Mouse (Mus musculus) neural tube, embryonic 14.5 days (tissue): ENCODE data around the gene Ubash3a. TPM values are rescaled to one million over a fixed set of nuclear protein-coding genes. Genes with fewer than 3 reads are reported as not detected.

ENCODE experiments used
- ATAC-seq: fragments of 200-750 bp; cut with Nextera tagmentation; 2 replicates; pipeline ENCODE4 v1.8.0; 2017; ENCODE audit warnings: low read depth, mild to moderate bottlenecking, moderate TSS enrichment, moderate library complexity
- H3K27ac ChIP-seq: fragments of 300-500 bp; sonication (generic); 2 replicates; pipeline ENCODE4 v1.5.1; 2014; ENCODE audit warnings: low read depth, mild to moderate bottlenecking, control low read depth, low read length, moderate library complexity, mixed read lengths
- H3K27me3 ChIP-seq: fragments of 300-500 bp; sonication (generic); 2 replicates; pipeline ENCODE4 v1.6.1; 2014; ENCODE audit warnings: low read length; ENCODE audit not compliant: control insufficient read depth, insufficient read depth
- H3K36me3 ChIP-seq: fragments of 300-500 bp; sonication (generic); 2 replicates; pipeline ENCODE4 v1.6.1; 2014; ENCODE audit warnings: low read length, mixed read lengths; ENCODE audit not compliant: control insufficient read depth, insufficient read depth
- H3K4me1 ChIP-seq: fragments of 300-500 bp; sonication (generic); 2 replicates; pipeline ENCODE4 v1.6.1; 2014; ENCODE audit warnings: low read length; ENCODE audit not compliant: control insufficient read depth, insufficient read depth
- H3K4me2 ChIP-seq: fragments of 300-500 bp; sonication (generic); 2 replicates; pipeline ENCODE4 v1.6.1; 2014; ENCODE audit warnings: mild to moderate bottlenecking, low read depth, low read length, control low read depth
- H3K4me3 ChIP-seq: fragments of 300-500 bp; sonication (generic); 2 replicates; pipeline ENCODE4 v1.5.1; 2014; ENCODE audit warnings: low read depth, low read length, control low read depth, mixed read lengths
- H3K9ac ChIP-seq: fragments of 300-500 bp; sonication (generic); replicated peaks from 2 replicates; pipeline ENCODE4 v1.6.1; 2014; ENCODE audit warnings: low read depth, mild to moderate bottlenecking, control low read depth, low read length, mixed read lengths
- H3K9me3 ChIP-seq: fragments of 300-500 bp; sonication (generic); 2 replicates; pipeline ENCODE4 v1.6.1; 2016; ENCODE audit warnings: low read length; ENCODE audit not compliant: control insufficient read depth
- WGBS: fragments of 180-500 bp; shearing (Covaris S2); extraction: QIAGEN DNeasy Blood & Tissue Kit; methylation state at CpG from one replicate; pipeline ENCODE4 v1.1.7; 2014; 5-methylcytosine and 5-hydroxymethylcytosine counted together
- polyA plus RNA-seq: library from polyadenylated mRNA; unstranded; fragments of >200 nt; fragmentation: Nextera tagmentation; extraction: Ambion mirVana; gene quantifications from 2 replicates; pipeline ENCODE4 v1.2.1, GENCODE M21; 2014

Ubash3a gene
- 0.44 TPM in 1 of 2 replicates, not detected in the other for polyA plus RNA-seq

DNA sequence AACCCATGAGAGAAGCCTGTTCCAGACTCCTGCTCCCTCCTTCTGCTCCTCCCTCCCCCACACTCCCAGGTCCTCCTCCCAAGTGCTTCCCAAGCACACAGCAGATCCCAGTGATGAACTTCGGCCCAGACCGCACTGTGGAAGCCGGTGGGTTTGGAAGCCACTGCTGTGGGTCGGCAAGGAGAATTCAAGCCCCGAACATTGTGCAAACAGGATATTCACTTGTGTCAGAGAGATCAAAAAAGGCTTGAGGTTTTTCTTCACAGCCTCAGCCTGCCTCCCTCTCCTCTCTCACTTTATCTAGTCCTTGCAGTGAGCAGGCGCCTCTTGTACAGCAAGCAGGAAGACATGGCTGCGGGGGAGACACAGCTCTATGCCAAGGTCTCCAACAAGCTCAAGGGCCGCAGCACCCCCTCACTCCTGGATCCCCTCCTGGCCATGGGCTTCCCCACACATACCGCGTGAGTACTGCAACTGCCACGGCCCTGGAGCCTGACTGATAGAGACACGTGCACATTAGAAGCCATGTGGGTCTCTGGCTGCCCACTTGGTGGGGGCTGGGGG lies at the start of gene Ubash3a:
Ubash3a (plus strand) TSS at position 103 of the 564 bp plus-strand sequence.
- no peak within 1 kb of the TSS for H3K4me2 ChIP-seq
- WGBS, result 81% methylated on average over 12 of the region's 12 CpGs
- no peak within 1 kb of the TSS for H3K27ac ChIP-seq
- no peaks in the 10 kb centered on the region for H3K4me1 ChIP-seq
- no peak within 1 kb of the TSS for H3K4me3 ChIP-seq
- ATAC-seq, result no peak
- no peak within 1 kb of the TSS for H3K9ac ChIP-seq
- no peaks in the 10 kb centered on the region for H3K27me3 ChIP-seq
- no peaks in the 10 kb centered on the region for H3K9me3 ChIP-seq
- no peaks in the 10 kb centered on the region for H3K36me3 ChIP-seq

DNA sequence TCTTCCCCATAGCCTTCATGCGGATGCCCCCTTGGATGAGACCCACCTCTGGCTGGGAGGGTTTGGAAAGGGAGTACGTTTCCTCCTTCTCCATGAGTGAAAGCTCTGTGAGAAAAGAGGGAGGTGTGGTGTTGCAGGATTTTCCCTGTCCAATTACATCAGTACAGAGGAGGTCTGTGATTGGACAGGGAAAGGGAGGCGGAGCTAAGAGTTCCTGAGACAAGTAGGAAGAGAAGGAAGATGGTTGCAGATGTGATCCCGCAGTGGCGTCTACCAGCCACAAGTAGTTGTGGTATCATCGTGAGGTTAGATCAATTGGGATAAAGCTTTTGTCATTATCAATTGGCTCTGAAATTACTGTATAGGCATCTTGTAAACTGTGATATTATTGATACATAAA lies 49.8 kb upstream of the Ubash3a start:
- ATAC-seq, result no peak
- Histone ChIP-seq H3K9me3 (no peaks in the 10 kb centered on the region), H3K27ac (no peak overlapping the region), H3K27me3 (no peaks in the 10 kb centered on the region), H3K9ac (no peak overlapping the region), H3K4me3 (no peak overlapping the region), H3K4me2 (no peak overlapping the region), H3K36me3 (no peaks in the 10 kb centered on the region), H3K4me1 (no peaks in the 10 kb centered on the region)
- 84% methylated on average over 6 of the region's 6 CpGs for WGBS

DNA sequence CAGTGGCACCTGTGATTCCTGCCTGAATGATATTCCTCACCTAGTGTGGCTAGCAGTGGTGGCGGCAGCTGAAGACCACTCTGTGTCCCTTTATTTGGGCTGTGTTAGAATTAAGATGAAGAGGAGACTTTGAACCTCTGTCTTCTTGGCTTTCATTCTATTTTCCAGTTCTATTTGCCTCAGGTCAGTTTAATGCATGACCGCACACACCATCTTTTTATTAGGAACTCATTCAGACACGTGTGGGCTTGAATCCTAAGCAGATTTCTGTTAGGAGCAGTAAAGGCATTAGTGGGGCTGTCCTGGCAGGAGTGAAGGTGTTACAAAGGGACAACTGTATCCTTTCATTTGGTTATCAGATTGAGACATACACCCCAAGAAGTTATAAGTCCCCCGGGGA lies 47.4 kb upstream of the Ubash3a start:
- WGBS, result 67% methylated on average over 4 of the region's 4 CpGs
- no peak overlapping the region for H3K4me2 ChIP-seq
- no peaks in the 10 kb centered on the region for H3K36me3 ChIP-seq
- no peak overlapping the region for H3K4me3 ChIP-seq
- no peak for ATAC-seq
- no peaks in the 10 kb centered on the region for H3K27me3 ChIP-seq
- no peak overlapping the region for H3K27ac ChIP-seq
- no peaks in the 10 kb centered on the region for H3K9me3 ChIP-seq
- H3K9ac ChIP-seq, result no peak overlapping the region
- no peaks in the 10 kb centered on the region for H3K4me1 ChIP-seq

DNA sequence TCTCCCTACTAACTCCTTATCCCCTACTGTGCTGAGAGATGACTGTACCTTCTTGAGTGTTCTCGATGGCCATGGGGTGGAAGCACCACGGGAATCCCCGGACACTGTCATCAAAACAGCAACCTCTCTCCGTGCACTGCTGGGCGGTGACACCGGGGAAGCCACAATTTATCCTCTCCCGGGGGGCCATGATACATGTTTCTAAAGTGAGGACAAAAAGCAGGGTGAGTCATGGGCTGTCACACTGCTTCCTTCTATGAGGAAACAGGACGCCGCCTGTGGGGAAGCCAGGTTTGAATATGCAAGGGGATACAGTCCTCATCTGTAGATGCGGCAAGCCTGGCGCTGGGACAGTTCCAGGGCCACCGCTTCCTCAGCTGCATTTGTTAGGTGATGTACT lies 45.1 kb upstream of the Ubash3a start:
- no peaks in the 10 kb centered on the region for H3K36me3 ChIP-seq
- H3K4me2 ChIP-seq, result no peak overlapping the region
- no peaks in the 10 kb centered on the region for H3K4me1 ChIP-seq
- H3K27ac ChIP-seq, result no peak overlapping the region
- H3K27me3 ChIP-seq, result no peaks in the 10 kb centered on the region
- WGBS, result 80% methylated on average over 12 of the region's 12 CpGs
- ATAC-seq, result no peak
- no peaks in the 10 kb centered on the region for H3K9me3 ChIP-seq
- H3K9ac ChIP-seq, result no peak overlapping the region
- H3K4me3 ChIP-seq, result no peak overlapping the region

DNA sequence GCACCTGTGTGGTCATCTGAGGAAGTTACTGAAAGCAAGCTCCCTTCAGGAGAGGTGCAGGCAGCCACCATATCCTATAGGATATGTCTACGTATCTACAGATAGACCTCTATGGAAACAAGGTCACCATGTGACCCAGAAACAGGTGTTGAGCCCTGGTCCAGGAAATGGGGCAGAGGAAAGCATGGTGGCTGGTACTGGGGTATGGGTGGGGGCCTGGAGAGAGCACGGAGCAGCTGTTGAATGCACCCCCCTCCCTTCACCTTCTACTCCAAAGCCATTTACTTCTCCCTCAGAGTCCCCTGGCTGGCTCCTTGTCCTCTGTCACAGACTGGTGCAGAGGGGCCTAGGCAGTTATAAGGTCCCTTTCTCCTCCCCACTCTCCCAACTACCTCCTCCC lies 43.9 kb upstream of the Ubash3a start:
- no peaks in the 10 kb centered on the region for H3K36me3 ChIP-seq
- no peaks in the 10 kb centered on the region for H3K4me1 ChIP-seq
- no peak overlapping the region for H3K4me3 ChIP-seq
- no peak overlapping the region for H3K9ac ChIP-seq
- no peak overlapping the region for H3K27ac ChIP-seq
- no peak for ATAC-seq
- WGBS, result 87% methylated on average over 2 of the region's 2 CpGs
- no peak overlapping the region for H3K4me2 ChIP-seq
- no peaks in the 10 kb centered on the region for H3K27me3 ChIP-seq
- H3K9me3 ChIP-seq, result no peaks in the 10 kb centered on the region

DNA sequence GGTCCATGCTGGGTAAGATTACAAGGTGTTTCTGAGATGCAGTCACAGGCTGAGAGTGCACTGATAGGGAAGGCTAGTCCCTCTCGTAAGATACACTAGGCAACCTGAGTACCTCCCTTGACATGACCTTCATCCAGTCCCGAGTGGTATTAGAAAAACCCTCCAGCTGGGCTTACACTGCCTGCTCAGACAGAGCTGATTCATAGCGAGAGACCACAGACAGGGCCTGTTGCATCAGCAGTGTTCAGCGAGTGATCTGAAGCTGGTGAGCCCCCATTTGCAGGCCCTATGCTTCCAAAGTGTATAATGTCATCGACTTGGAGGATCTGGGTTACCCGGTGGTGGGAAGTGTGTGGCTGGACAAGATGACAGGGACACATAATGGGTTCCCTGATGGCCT lies 42.5 kb upstream of the Ubash3a start, which contains the start of gene Tff1:
Tff1 (minus strand) TSS at position 151 of the 400 bp plus-strand sequence.
- Histone ChIP-seq H3K4me1 (no peaks in the 10 kb centered on the region), H3K4me2 (no peak within 1 kb of the TSS), H3K36me3 (no peaks in the 10 kb centered on the region), H3K27me3 (no peaks in the 10 kb centered on the region), H3K4me3 (no peak within 1 kb of the TSS), H3K27ac (no peak within 1 kb of the TSS), H3K9ac (no peak within 1 kb of the TSS), H3K9me3 (no peaks in the 10 kb centered on the region)
- no peak for ATAC-seq
- 90% methylated on average over 6 of the region's 6 CpGs for WGBS

DNA sequence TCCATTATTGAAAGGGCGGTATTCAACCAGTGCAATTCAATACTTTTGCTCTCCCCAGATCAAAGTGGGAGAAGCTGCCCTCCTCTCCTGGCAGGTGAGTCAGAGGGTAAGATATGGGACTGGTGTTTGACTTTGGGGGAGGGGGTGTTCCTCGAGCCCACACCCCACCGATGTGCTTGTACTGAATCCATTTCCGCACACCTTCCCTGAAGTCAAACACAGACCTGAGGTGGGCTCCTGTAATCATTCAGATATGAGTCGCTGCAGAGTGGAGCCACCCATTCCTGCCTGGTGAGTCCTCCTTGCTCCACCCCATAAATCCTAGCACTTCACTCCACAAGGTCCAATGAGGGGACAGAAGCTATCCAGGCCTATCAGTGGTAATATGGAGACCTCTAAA lies 37.9 kb upstream of the Ubash3a start:
- H3K27me3 ChIP-seq, result no peaks in the 10 kb centered on the region
- H3K9me3 ChIP-seq, result no peaks in the 10 kb centered on the region
- H3K27ac ChIP-seq, result no peak overlapping the region
- no peaks in the 10 kb centered on the region for H3K4me1 ChIP-seq
- H3K9ac ChIP-seq, result no peak overlapping the region
- H3K4me3 ChIP-seq, result no peak overlapping the region
- WGBS, result 94% methylated on average over 5 of the region's 5 CpGs
- H3K36me3 ChIP-seq, result no peaks in the 10 kb centered on the region
- ATAC-seq, result no peak
- no peak overlapping the region for H3K4me2 ChIP-seq

DNA sequence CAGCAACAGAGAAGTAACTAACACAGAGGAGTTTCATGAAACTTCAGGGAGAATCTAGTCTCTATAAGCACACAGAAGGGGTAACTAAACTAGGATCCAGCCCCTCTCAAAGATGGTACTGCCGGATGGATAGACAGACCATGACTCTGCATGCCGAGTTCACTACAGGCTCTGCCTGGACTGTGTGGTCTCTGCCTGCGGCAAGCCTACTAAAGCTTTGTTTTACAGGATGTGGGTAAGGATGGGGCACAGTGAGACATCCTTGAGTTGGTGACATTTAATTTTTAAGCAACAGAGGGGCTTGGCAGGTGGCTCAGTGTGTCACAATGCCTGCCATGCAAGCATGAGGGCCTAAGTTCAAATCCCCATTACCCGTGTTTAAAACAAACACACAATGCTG lies 31.4 kb upstream of the Ubash3a start:
- Histone ChIP-seq H3K4me1 (no peaks in the 10 kb centered on the region), H3K36me3 (no peaks in the 10 kb centered on the region), H3K4me2 (no peak overlapping the region), H3K27me3 (no peaks in the 10 kb centered on the region), H3K9ac (no peak overlapping the region), H3K27ac (no peak overlapping the region), H3K4me3 (no peak overlapping the region), H3K9me3 (no peaks in the 10 kb centered on the region)
- no peak for ATAC-seq
- 96% methylated on average over 4 of the region's 4 CpGs for WGBS

DNA sequence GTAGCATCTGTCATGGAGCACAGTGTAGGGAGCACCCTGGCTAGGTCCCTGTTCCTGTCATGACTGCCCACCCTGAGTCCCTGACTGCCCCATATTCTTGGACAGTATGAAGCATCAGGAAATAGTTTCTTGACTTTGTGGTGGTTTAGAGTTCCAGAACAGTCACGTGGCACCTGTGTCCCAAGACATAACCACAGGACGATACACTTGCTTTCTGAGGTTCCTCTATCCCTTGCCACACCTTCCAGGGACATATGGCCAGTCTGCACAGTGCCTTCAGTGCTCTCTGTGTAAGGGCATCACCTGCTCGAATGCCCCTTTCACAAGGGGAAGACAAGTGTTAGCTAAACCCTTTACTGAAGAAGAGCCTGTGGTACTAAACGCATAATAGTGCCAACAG lies 26.2 kb upstream of the Ubash3a start:
- WGBS, result 89% methylated on average over 4 of the region's 4 CpGs
- no peak for ATAC-seq
- Histone ChIP-seq H3K9me3 (no peaks in the 10 kb centered on the region), H3K27me3 (no peaks in the 10 kb centered on the region), H3K4me2 (no peak overlapping the region), H3K9ac (no peak overlapping the region), H3K36me3 (no peaks in the 10 kb centered on the region), H3K4me3 (no peak overlapping the region), H3K27ac (no peak overlapping the region), H3K4me1 (no peaks in the 10 kb centered on the region)
